In the genomic region with DNA sequence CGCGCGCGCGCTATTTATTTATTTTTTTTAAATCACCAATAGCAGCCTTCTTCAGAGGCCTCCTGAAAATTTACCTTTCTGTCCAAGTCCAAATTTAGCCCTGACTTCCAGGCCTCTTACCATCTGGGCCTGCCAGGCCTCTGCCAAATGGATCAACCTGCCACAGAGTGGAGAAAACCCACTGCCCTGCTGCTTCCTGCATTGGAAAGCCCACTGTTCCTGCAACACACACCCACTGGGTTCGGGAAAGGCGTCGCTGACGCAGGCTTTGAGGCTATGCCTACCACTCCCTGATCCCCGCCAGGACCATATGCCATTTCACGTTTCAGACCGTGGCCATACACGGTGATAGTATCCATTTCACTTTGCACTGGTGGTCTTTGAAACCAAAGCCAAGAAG, we compare ENCODE assay signal across 14 mouse cellular contexts. TPM values are rescaled to one million over a fixed set of nuclear protein-coding genes. Genes with fewer than 3 reads are reported as not detected.
DNase-seq lines count a peak whose midpoint lies in the region; ATAC-seq lines count a peak whose summit lies in the region.
"Had no signal": no experiment of that assay in that cellular context is flagged by ENCODE, and none has a peak within 500 bp of the region (broad histone marks: within the 10 kb centered on the region; RNA-seq: fewer than 3 reads in every experiment).

No protein-coding gene starts in this region.

- 0 out of 2 replicates have a peak overlapping the region, but pooled peaks have one; percentile 15 for H3K27ac ChIP-seq in liver, embryonic 11.5 days (ENCODE audit: low read depth, low read length)
- H3K27ac ChIP-seq: kidney, embryonic 15.5 days had no signal

- no peaks in the 10 kb centered on the region for H3K27me3 ChIP-seq in liver, embryonic 11.5 days (replicated peaks; ENCODE audit: control insufficient read depth, insufficient read depth, low read length)
- H3K27me3 ChIP-seq: kidney, embryonic 15.5 days had no signal

- H3K9me3 ChIP-seq in liver, embryonic 11.5 days (ENCODE audit: control insufficient read depth, low read length) = no peaks in the 10 kb centered on the region
- H3K9me3 ChIP-seq: G1E; kidney, embryonic 15.5 days had no signal

- H3K4me2 ChIP-seq in liver, embryonic 11.5 days = no peak overlapping the region
- H3K4me2 ChIP-seq: kidney, embryonic 15.5 days had no signal

- no peak overlapping the region for H3K9ac ChIP-seq in liver, embryonic 11.5 days (ENCODE audit: low read depth, low read length)
- H3K9ac ChIP-seq: kidney, embryonic 15.5 days had no signal

- ATAC-seq in liver, embryonic 11.5 days (replicated peaks; ENCODE audit: low FRiP score) = no peak
- ATAC-seq: CD4-positive, CD25-positive, alpha-beta regulatory T cell, adult 4 months; intestine, embryonic 16.5 days had no signal

- 94% methylated on average over 13 of the region's 13 CpGs for WGBS in liver, embryonic 11.5 days

- no peaks in the 10 kb centered on the region for H3K36me3 ChIP-seq in liver, embryonic 11.5 days (ENCODE audit: control insufficient read depth, insufficient read depth, low read length)
- H3K36me3 ChIP-seq: G1E; kidney, embryonic 15.5 days had no signal

- DNase-seq in embryo, embryonic 10 days (ENCODE audit: low spot score) = peak; percentile 2
- DNase-seq in embryo, embryonic 10.5 days (ENCODE audit: low spot score) = no peak
- DNase-seq in liver, embryonic 11.5 days (ENCODE audit: low spot score) = no peak
- no peak for DNase-seq in liver
- peak; percentile 97 for DNase-seq in brain, adult 2 months (ENCODE audit: low read depth, low spot score)
- DNase-seq in cerebellum, adult 9-11 months = peak; percentile 96
- no peak for DNase-seq in heart, adult 8-10 months (ENCODE audit: low spot score)
- no peak for DNase-seq in neural tube, embryonic 10.5 days (ENCODE audit: extremely low spot score, low spot score)
- DNase-seq: adrenal gland, adult 2 months; lung, postnatal 10 days had no signal

- H3K4me1 ChIP-seq in liver, embryonic 11.5 days (replicated peaks; ENCODE audit: control insufficient read depth, insufficient read depth, low read length) = peaks cover 53% of the 10 kb centered on the region

- no peak overlapping the region for H3K4me3 ChIP-seq in liver, embryonic 11.5 days (ENCODE audit: low read depth, low read length)
- H3K4me3 ChIP-seq: kidney, embryonic 15.5 days had no signal

RNA-seq across cellular contexts. Expression of a gene that starts 53.4 kb away (rescaled TPM):
- polyA plus RNA-seq in liver, embryonic 11.5 days (2014; fragmentation: Nextera tagmentation; extraction: Ambion mirVana) = 20.0 and 20.9 TPM in 2 replicates
- total RNA-seq in heart, adult 8-10 months (2022) = 10 to 100 TPM; 39.6 to 53.1 (median 47.7) TPM

Comparison
In these comparisons a context has a peak if more than half of its experiments do, and no peak if none do; other contexts are left out.
1. DNase-seq: peak in embryo, embryonic 10 days (single experiment), brain, adult 2 months (single experiment) and cerebellum, adult 9-11 months (single experiment); none in embryo, embryonic 10.5 days (single experiment), liver, embryonic 11.5 days (single experiment), liver (single experiment), heart, adult 8-10 months (single experiment) and neural tube, embryonic 10.5 days (single experiment).